Mouse (Mus musculus): ENCODE measurements at regions not wholly inside any gene's neighbourhood (a gene's known extent, or its start where the extent isn't known, plus 50 kb on each side); places are given as distances from the start of the nearest gene placed in this dataset.

DNA sequence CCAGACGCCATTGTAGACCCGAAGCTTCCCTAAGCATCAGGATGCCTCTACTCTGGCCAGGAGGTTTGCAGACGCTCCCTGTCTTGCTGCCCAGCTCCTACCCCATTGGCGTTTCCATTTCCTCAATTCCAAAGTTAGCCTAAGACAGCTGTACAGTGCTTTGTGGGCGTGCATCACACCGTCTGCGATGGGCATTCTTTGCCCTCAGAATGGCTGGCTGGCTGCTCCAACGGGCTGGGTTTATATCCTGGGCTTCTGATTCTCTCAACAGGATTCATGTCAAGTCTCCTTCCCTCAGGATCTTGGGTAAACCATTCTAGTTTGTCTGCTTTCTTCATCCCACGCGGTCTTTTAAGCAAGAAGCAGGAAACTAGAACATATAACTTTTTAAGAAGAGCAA is 104.3 kb upstream of the Ankrd55 start:
- no peak for DNase-seq

DNA sequence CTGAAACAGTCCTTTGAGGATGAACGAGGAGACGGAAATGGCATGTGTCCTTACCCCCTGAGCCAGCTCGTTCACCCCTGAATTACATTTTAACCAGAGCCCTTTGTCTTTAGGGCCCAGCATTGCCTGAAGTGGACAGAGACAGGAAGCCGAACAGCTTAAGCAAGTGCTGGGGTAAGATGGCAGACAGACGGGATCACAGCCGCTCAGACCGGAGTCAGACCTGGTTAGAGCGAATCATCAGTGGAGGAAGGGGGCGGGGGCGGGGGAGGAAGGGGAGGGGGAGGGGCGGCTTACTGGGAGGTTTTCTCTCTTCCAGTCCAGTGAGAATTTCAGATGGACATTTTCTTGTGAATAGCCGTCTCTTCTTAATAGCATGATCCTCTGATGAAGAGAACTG is 103.1 kb upstream of the Ankrd55 start:
- DNase-seq = no peak

DNA sequence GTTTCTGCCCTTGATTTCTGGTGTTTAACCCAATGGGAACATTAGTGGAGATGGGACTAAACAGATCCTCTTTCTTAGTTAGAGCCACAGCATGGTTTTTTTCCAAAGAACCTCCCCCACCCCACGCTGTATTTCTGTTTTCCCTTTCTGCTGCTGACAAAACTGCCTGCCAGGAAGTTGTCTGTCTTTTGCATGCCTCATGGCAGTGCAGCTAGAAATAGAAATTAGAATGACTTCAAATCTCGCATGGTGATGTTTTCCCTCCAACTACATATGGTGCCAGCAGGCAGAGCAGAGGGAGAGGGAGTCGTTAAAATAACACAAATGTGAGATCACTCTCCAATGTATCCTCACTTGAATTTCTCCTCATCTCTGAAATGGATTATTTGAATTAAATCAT is 101.0 kb upstream of the Ankrd55 start:
- no peak for DNase-seq

DNA sequence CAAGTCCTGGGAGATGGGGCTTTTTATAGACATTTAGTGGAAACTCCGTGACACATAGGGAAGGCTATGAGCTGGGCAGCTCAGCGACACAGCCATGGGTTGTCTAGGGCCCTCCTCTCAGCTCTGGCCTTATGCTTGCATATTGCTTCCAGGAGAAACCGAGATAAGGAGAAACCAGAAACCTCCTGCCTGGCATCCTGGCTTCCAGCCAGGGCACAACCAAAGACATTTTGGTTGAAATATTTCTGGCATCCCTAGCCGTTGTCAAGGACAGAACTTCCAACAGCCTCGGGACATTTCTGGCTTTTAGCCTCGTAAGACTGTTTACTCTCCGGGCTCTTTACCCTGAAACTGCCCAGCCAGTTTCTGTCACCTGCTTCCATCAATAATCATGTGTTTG is 99.9 kb upstream of the Ankrd55 start:
- peak; percentile 83 for DNase-seq

DNA sequence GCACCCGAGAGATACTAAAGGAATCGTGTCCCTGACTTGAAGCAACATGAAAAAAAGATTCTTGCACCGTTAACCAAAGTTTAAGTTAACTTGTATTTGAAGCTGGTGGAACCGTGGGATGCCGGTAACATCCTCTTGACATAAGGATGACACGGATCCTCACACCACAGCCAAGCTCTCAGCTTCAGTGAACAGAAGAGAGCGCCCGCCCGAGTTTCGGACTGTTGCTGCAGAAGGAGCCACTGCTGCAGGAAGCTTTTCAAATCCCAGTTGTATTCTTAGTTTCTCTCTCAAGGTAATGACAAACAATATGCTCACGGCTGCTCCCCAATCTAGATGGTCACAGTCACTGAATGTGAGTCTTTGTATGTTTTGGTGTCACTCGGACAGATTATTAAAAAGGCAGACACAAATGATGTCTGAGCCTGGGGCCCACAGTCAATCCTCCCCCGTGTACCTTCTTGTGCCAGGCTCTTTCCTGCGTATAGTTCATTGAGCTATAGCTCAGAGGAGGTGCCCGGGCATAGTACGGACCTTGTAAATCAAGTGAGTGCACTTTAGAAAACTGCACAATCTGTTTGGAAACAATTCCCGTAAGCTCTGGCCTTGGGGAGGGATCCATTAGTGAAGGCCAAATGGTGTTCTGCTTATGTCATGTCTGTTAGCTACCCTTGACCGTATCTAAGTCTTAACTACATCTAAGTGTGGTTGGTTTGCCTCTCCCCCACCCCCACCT is 99.3 kb upstream of the Ankrd55 start:
- peak; percentile 60 for DNase-seq

DNA sequence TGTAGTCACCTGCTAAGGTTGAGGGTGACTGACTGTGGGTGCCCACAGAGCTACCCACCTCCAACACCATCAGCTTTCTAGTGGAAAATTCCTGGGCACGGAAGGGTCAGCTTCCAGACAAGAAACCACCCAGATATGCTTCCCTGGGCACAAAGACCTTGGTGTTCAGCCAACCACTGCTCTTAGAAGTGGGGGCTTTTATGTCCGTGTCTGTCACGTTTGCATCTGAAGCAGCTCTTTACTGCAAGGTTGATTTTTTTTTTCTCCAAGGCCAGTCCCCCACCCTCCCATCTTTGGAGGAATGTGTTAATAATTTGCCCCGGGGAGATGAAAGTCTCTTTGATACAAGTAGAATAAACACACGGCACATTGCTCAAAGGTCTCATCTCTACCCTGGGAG is 98.6 kb upstream of the Ankrd55 start:
- peak; percentile 49 for DNase-seq

DNA sequence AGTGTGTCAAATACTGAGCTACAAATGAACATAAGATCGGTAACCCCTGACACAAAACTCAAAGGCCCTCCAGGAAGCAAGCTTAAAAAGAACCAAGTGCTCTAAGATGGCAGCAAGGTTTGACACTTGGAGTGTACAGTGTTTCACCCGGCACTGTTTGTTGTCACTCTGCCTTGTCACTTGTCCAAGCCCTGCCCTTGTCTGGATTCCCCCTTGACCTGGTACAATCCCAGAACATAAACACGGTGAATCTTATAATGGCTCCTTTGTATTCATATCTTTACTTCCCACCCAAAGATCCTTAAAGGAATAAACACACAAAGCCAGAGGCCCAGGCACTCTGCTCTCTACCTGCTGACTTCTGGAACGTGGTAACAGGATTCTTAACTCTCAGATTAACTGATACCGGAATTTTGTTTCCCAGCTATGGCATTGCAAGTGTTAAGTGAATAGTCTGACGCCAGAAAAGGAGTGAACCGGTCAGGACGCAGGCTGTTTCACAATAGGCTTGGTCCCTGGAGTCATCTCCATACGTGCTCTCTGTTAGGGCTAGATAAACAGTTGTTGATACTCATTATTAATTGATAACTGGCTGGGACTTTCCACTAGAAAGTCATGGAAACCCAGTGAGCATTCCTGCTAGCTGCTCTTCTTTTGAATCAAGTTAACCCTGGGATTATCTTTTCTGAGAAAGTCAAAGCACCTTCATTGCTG is 95.9 kb upstream of the Ankrd55 start:
- peak; percentile 51 for DNase-seq

DNA sequence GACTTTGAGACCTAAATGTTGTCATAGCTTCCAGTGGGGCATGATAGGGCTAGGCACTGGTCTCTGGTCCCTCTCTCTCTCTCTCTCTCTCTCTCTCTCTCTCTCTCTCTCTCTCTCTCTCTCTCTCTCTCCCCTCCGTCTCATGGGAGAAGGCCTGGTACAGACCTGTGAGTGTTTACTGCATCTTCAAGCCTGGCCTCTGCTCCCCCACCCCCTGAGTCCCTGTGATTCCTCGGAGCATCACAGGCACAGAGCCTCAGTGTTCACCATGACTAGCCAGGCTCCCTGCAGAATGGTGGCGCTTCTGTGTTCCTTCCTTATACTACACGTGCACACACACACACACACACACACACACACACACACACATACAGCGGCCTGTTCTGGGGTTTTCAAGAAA is 94.6 kb upstream of the Ankrd55 start:
- DNase-seq = no peak

DNA sequence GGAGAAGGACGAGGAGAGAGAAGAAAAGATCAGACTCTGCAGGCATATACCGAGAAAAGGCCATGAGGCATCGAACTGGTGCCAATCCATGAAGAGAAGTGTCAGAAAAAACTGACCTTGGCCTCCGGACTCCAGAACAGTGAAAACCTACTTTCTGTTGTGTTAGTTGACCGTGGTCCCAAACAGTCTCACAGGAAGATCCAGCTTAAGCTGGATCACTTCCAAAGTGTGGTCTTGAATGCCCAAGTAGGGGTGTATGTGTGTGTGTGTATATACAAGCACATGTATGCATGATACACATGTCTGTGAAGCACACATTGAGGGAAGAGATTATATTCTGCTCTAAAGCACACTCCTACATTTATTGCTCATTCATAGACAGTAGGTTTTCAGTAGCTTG is 93.3 kb upstream of the Ankrd55 start:
- no peak for DNase-seq

DNA sequence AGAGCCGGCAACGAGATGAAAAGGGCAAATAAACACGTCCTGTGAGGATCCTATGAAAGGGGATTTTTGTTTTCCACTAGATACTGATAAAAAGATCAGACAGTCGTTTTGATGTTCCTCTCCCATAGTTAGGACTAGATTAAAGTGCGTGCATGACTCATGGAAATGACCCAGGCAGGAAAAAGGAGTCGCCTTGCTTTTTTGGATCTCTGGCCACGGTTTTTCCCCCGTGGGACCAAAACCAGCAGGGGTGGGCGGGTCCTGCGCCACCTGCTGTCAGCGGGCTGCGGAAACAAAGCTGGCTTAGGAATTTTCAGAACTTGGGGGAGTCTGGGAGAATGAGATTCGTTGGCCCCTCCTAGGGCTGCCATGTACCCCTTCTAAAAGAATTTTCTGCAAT is 91.5 kb upstream of the Ankrd55 start:
- peak; percentile 90 for DNase-seq

DNA sequence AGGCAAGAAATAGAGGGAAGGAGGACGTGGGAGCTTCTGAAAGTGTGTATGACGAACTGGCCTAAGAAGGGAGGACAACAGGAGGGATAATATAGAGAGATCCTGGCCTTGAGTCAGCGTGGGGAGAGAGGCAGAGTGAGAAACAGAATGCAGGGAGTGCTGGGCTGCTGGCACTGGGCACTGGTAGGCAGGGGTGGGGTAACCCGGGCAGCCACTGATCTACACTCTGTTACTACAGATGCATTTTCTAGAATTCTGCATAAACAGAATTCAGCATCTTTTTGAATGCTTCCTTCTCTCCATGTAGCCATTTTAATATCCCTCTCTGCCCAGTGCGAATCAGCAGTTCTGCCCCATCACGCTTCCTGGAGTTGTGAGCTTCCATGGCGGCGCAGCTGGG is 84.5 kb upstream of the Ankrd55 start:
- no peak for DNase-seq

DNA sequence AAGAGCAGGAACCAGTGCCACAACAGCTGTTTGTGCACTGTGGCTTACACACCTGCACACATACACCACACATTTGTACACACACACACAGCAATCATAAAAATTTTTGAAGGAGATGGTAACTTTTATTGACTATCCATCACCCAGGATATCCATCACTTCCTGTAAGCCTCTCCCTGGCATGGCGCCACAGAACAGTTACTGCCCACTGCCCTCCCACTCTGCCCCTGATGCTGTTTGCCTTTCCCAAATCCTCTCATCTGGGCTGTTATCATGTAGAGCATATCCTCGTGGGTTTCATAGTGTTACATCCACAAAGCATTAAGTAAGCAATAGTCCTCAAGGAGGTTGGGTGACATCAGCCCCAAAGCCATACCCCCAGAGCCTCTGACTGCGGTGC is 84.0 kb upstream of the Ankrd55 start:
- no peak for DNase-seq

DNA sequence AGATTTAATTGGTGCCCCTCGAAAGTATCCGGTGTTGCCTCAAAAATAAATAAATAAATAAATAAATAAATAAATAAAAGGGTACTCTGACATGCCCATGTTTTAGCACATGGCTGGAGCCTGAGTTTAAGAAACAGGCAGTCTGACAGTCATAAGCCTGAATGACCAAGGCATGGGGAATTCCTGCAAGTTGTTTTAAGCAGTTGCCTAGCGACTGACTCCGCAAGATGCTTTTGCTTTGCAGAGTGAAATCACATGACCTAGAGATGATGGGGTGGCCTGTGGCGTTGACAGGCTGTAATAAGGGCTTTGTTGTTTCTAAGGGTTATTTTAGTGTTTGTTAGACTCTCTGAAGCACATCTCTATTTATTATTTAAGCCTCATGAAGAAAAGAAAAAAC is 83.4 kb upstream of the Ankrd55 start:
- no peak for DNase-seq

DNA sequence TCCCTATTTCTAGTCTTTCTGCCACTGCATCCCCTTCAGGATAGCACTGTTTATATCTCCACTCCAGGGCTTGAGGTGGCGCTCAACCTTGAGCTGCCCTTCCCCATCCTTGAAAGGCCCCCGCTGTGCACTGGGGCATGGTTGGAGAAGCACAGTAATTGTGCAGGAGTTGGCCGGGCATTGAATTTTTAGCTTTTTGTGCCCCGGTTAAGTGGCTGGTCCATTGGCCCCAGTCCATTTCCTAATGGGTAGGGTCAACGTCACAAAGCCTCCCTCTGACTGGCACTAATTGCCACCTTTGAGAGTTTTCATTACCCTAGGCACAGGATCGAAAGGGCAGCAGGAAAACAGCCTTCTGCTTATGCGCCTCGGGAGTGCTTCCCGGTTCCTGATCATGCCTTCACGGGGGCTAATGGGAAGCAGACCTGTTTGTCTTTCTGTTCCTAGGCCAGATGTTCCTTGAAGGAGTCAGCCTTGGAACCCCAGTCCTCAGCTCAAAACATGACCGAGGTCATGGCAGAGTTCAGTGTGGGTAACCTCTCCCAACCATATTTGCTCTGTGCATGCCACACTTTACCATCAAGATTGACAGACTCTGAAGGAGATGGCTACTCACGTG is 80.5 kb upstream of the Ankrd55 start:
- DNase-seq = no peak

DNA sequence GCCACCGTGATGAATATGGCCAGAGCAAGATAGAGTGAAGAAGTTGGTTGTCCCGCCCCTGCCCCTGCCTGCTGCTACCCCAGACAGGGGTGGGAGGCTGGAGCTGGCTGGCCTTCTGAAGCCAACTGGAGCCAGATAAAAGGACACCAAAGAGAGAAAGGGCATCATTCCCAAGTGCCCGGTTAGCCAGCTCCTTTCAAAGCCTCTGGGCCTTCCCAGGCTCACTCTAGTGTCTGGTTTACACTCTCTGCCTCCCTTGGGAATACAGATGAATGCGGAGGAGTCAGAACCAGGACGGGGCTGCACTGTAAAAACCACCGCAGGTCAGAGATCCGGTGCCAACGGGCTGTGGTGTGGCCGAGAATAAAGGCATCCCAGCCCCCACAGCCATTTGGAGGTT is 76.4 kb upstream of the Ankrd55 start:
- DNase-seq = no peak

DNA sequence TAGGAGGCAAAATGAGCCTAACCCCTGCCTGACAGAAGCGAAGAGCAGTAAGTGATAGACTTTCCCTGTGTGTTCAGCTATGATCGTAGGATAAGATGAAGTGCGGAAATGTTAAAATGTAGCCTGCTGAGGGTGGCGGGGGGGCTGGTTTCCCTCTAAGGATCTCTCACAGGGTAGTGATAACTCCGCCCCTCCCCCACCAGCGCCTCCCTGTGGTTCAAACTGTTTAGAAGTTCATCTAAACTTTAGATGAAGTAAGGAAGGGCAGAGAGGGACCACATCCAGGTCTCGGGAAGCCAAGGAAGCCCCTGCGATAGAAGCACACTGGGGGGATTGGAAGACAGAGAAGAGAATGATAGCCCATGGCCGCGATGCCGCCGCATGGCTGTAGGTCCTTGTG is 75.9 kb upstream of the Ankrd55 start:
- no peak for DNase-seq

DNA sequence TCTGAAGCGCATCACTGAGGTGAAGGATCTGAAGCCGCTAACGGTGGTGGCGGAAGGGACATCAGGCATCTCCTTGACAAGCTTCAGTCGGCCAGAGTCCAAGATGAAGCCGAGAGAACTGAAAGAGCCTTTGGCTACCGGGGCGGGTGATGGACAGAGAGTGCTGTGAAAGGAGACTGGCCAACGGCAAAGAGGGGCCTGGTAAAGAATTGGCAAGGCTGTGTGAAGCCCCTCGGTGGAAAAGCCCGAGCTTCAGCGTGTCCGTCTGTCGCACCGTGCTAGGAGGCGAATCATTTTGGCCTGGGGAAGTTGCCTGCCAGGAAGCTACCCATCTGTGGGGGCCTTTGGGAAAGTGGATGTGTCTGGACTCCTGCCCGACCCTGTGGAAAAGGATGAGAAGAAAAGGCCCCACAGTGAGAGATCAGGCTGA is 74.6 kb upstream of the Ankrd55 start:
- DNase-seq = no peak

DNA sequence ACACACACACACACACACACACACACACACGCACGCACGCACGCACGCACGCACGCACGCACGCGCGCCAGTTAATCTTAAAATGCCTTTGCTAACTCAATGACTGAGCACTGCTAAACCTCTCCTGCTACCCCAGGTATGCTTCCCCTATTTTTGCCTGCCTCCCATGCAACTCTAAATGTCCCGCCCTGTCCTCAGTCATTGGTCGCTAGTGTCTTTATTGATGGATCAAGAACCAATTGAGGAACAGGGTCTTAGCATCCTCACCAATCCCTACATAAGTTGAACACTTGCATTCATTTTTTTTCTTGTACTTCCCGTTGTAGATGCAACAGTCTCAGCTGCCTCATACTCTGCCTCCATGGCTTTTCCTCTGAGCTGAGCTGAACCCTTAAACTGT is 72.2 kb upstream of the Ankrd55 start:
- DNase-seq = no peak

DNA sequence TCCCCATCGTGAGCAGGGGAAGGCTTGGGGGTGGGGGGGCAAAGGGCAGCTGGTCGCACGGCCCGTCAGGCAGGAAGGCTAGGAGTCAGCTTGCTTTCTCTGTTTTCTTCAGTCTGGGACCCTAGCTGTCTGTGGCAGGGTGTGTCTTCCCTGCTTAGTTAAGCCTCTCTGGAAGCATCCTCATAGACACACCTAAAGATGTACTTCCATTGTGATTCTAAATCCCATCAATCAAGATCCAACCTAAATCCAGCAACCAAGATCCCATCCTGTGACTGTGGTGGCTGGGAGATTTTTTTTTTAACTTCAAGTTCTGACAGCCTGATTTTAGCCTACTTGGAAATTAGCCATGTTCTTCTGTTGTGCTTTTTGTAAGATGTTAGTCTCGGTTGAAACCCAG is 69.9 kb upstream of the Ankrd55 start:
- no peak for DNase-seq

DNA sequence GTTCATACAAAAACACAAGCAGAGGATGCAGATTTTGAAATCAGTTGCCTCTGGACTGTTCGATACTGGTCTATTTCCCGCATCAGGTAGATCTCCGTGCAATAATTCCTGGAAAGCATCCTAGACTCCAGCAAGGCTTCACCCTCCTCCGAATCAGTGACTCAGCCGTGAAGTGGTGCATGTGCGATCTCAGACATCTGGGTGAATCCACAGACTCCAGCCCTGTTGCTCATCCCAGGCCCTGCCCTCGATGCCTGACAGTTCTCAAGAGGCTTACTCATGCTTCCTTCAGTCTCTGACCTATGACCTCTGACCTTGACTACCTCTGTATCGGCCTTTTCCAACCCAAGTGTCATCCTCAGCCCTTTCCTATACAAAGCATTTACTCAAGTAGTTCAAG is 68.1 kb upstream of the Ankrd55 start:
- no peak for DNase-seq

DNA sequence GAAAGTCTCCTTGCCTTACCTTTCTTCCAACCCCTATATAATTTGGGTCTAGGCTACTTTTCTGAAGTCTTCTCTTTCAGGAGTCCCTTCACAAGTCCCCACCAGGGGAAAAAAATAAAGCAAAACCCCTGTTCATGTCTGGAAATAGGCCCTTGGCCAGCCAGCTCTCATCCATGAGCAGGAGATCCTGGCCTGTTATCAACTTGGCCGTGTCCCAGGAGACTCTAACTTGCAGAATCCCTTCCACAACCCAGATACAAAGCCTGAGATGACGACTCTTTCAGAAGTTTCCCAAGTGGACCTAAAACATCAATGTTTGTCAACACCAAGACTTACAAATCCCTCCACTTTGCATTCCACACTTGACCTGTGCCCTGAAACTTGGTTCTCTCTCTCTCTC is 64.6 kb upstream of the Ankrd55 start:
- peak; percentile 46 for DNase-seq

DNA sequence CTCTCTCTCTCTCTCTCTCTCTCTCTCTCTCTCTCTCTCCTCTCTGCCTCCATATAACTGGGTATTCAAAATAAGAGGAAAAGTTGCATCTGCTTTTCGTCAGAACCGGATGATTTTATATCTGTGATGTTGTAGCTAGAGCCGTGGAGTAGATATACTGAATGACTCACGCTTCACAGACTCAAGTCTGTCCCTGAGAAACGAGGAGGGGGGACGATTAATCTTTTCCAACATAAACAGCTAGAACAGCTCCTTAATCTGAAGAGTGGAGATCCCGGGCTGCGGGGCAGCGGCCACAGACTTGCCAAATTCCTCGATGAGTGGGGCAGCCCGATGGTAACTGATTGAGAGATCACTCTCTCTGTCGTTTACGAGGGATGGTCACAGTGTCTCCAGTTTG is 60.5 kb upstream of the Ankrd55 start:
- DNase-seq = peak; percentile 33

DNA sequence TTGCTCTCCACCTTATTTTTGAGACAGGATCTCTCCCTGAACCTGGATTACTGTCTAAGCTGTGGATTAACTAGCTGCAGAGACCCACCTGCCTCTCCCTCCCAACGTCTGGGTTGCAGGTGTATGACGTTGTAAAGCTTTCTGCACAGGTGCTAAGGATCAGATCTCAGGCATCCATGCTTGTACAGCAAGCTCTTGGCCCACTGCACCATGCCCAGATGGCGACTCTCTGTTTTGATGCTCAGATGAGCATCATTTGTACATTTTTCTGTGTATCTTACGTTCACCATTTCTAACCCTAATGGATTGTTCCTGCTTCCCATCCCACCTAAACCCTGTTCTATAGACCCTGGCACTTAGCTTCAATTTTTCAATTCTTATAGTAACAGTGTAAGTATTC is 59.4 kb upstream of the Ankrd55 start:
- DNase-seq = no peak

DNA sequence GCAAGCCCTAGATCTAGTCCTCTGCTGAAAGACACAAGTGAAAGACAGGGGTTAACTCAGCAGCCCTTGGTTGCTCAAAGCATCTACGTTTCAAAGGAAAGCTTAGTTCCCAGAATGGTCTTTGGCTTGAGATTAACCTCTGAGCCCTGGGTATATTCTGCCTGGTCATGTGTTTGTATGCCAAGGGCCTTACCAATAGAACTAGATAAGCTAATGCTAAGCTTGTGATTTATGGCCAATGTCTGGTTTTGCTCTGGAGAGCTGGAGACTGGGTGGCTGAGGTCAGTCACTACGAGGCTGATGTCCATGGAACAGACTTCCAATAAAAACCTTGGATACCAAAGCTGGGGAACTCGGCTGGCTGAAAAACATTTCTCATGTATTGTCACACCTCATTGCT is 58.1 kb upstream of the Ankrd55 start:
- DNase-seq = no peak
